Mouse (Mus musculus): ENCODE results near the gene Neu3. TPM values are rescaled to one million over a fixed set of nuclear protein-coding genes. Genes with fewer than 3 reads are reported as not detected.
A peak's percentile ranks its signal among the peaks of the same experiment; 100 is the strongest.
"Not testable (repeated sequence)": the region's sequence is repeated elsewhere in the genome, so short reads cannot be mapped to it uniquely, and the experiment has no call there.

The Neu3 gene
- polyA plus RNA-seq, 1 experiment from 2014 or later: 3.2 TPM

GRCm38 (mm10) chr7:99823045-99823663 lies 5.1 kb downstream of the Neu3 start:
- Histone ChIP-seq H3K9me3 (ENCODE audit: low read depth, low read length) (no peaks in the 10 kb centered on the region), H3K4me3 (ENCODE audit: low read depth, low read length) (no peak overlapping the region), H3K4me1 (ENCODE audit: insufficient read depth) (peaks cover 8% of the 10 kb centered on the region), H3K4me2 (no peak overlapping the region), H3K27ac (ENCODE audit: low read depth) (no peak overlapping the region), H3K9ac (no peak overlapping the region), H3K36me3 (ENCODE audit: insufficient read depth) (no peaks in the 10 kb centered on the region), H3K27me3 (ENCODE audit: insufficient read depth, low read length) (no peaks in the 10 kb centered on the region)
- DNase-seq (no peak), ATAC-seq (ENCODE audit: insufficient read depth) (no peak)
- TF ChIP-seq CTCF (IDR thresholded peaks at IDR 0.05; ENCODE audit: low read depth): no peak
- 85% methylated on average over 10 of the region's 10 CpGs for WGBS

DNA sequence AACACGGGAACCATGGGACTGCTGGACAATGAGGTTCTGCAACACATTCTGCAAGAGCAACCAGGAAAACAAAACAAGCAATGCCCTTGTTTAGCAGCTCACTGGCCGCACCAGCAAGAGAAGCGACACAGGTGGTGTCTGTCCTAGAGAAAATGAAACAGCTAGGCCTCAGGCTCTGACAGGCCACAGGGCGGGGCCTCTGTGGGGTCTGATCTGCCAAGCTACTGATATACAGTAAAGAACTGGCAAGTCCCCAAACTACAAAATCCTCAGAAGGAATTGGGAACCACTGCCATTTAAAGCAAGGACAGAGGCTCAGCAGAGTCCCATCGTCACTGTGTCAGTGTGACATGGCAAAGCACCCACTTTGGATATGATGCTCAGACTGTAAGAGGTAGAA lies 5.8 kb downstream of the Neu3 start:
- Histone ChIP-seq H3K4me2 (no peak overlapping the region), H3K4me1 (ENCODE audit: insufficient read depth) (peaks cover 6% of the 10 kb centered on the region), H3K36me3 (ENCODE audit: insufficient read depth) (no peaks in the 10 kb centered on the region), H3K27ac (ENCODE audit: low read depth) (0 out of 2 replicates have a peak overlapping the region, but pooled peaks have one; percentile 30), H3K4me3 (ENCODE audit: low read depth, low read length) (no peak overlapping the region), H3K9ac (no peak overlapping the region), H3K9me3 (ENCODE audit: low read depth, low read length) (no peaks in the 10 kb centered on the region), H3K27me3 (ENCODE audit: insufficient read depth, low read length) (no peaks in the 10 kb centered on the region)
- DNase-seq (peak; percentile 39), ATAC-seq (ENCODE audit: insufficient read depth) (no peak)
- 64% methylated on average over 5 of the region's 5 CpGs for whole genome bisulfite sequencing
- no peak for TF ChIP-seq CTCF (IDR thresholded peaks at IDR 0.05; ENCODE audit: low read depth)

DNA sequence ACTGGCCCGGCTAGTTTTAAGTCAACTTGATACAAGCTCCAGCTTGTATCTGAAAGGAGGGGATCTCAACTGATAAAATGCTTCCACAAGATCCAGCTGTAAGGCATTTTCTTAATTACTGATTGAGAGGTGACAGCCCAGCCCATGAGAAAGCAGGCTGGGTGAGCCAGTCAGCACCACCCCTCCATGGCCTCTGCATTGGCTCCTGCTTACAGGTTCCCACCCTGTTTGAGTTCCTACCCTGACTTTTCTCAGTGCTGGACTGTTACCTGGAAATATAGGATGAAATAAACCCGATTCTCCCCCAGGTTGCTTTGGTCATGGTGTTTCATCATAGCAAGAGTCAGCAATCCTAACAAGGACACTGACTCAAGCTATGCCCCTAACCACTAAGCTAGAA lies 6.3 kb downstream of the Neu3 start:
- no peaks in the 10 kb centered on the region for H3K27me3 ChIP-seq (ENCODE audit: insufficient read depth, low read length)
- H3K9me3 ChIP-seq (ENCODE audit: low read depth, low read length): no peaks in the 10 kb centered on the region
- no peak overlapping the region for H3K4me3 ChIP-seq (ENCODE audit: low read depth, low read length)
- no peak overlapping the region for H3K9ac ChIP-seq
- WGBS: 73% methylated on average over 2 of the region's 2 CpGs
- TF ChIP-seq CTCF (IDR thresholded peaks at IDR 0.05; ENCODE audit: low read depth): no peak
- ATAC-seq (ENCODE audit: insufficient read depth) (no peak), DNase-seq (no peak)
- H3K36me3 ChIP-seq (ENCODE audit: insufficient read depth): no peaks in the 10 kb centered on the region
- peaks cover 6% of the 10 kb centered on the region for H3K4me1 ChIP-seq (ENCODE audit: insufficient read depth)
- no peak overlapping the region for H3K4me2 ChIP-seq
- no peak overlapping the region for H3K27ac ChIP-seq (ENCODE audit: low read depth)

- DNase-seq: peak; percentile 22
- H3K9me3 ChIP-seq (ENCODE audit: low read depth, low read length); H3K4me3 ChIP-seq (ENCODE audit: low read depth, low read length); H3K36me3 ChIP-seq (ENCODE audit: insufficient read depth); H3K4me1 ChIP-seq (ENCODE audit: insufficient read depth); ATAC-seq (ENCODE audit: insufficient read depth); H3K9ac ChIP-seq; H3K27ac ChIP-seq (ENCODE audit: low read depth); H3K27me3 ChIP-seq (ENCODE audit: insufficient read depth, low read length); H3K4me2 ChIP-seq: not testable (repeated sequence)
- 17% methylated on average over 9 of the region's 9 CpGs for WGBS
These were observed 10.0 kb downstream of the Neu3 start for GRCm38 (mm10) chr7:99818181-99818725.

- 87% methylated on average over 11 of the region's 11 CpGs for whole genome bisulfite sequencing
- peak; percentile 62 for TF ChIP-seq CTCF (IDR thresholded peaks at IDR 0.05; ENCODE audit: low read depth)
These were observed 14.8 kb downstream of the Neu3 start for GRCm38 (mm10) chr7:99813394-99813793.

GRCm38 (mm10) chr7:99811661-99812060 lies 16.6 kb downstream of the Neu3 start:
- no peak for DNase-seq
- Histone ChIP-seq H3K9ac (no peak overlapping the region), H3K4me2 (no peak overlapping the region), H3K27me3 (ENCODE audit: insufficient read depth, low read length) (no peaks in the 10 kb centered on the region), H3K27ac (ENCODE audit: low read depth) (no peak overlapping the region), H3K9me3 (ENCODE audit: low read depth, low read length) (no peaks in the 10 kb centered on the region), H3K4me1 (ENCODE audit: insufficient read depth) (no peaks in the 10 kb centered on the region), H3K4me3 (ENCODE audit: low read depth, low read length) (no peak overlapping the region), H3K36me3 (ENCODE audit: insufficient read depth) (no peaks in the 10 kb centered on the region)
- no peak for TF ChIP-seq CTCF (IDR thresholded peaks at IDR 0.05; ENCODE audit: low read depth)
- 77% methylated on average over 4 of the region's 4 CpGs for WGBS
- ATAC-seq (ENCODE audit: insufficient read depth): no peak

More at GRCm38 (mm10) chr7:99813394-99813793, 14.8 kb downstream of the Neu3 start:
- Histone ChIP-seq H3K9me3 (ENCODE audit: low read depth, low read length) (no peaks in the 10 kb centered on the region), H3K27me3 (ENCODE audit: insufficient read depth, low read length) (no peaks in the 10 kb centered on the region), H3K36me3 (ENCODE audit: insufficient read depth) (no peaks in the 10 kb centered on the region), H3K4me3 (ENCODE audit: low read depth, low read length) (no peak overlapping the region), H3K4me1 (ENCODE audit: insufficient read depth) (no peaks in the 10 kb centered on the region), H3K27ac (ENCODE audit: low read depth) (no peak overlapping the region), H3K4me2 (no peak overlapping the region), H3K9ac (no peak overlapping the region)
- ATAC-seq (ENCODE audit: insufficient read depth) (no peak), DNase-seq (peak; percentile 42)

GRCm38 (mm10) chr7:99810814-99811213 lies 17.4 kb downstream of the Neu3 start:
- WGBS: 88% methylated on average over 2 of the region's 2 CpGs
- Histone ChIP-seq H3K9me3 (ENCODE audit: low read depth, low read length) (no peaks in the 10 kb centered on the region), H3K4me3 (ENCODE audit: low read depth, low read length) (no peak overlapping the region), H3K9ac (no peak overlapping the region), H3K27me3 (ENCODE audit: insufficient read depth, low read length) (no peaks in the 10 kb centered on the region), H3K27ac (ENCODE audit: low read depth) (no peak overlapping the region), H3K36me3 (ENCODE audit: insufficient read depth) (no peaks in the 10 kb centered on the region), H3K4me2 (no peak overlapping the region), H3K4me1 (ENCODE audit: insufficient read depth) (no peaks in the 10 kb centered on the region)
- no peak for TF ChIP-seq CTCF (IDR thresholded peaks at IDR 0.05; ENCODE audit: low read depth)
- DNase-seq (no peak), ATAC-seq (ENCODE audit: insufficient read depth) (no peak)

- not testable (repeated sequence) for H3K4me3 ChIP-seq (ENCODE audit: low read depth, low read length); H3K27ac ChIP-seq (ENCODE audit: low read depth); DNase-seq; ATAC-seq (ENCODE audit: insufficient read depth); H3K4me1 ChIP-seq (ENCODE audit: insufficient read depth); H3K4me2 ChIP-seq; H3K36me3 ChIP-seq (ENCODE audit: insufficient read depth); H3K9ac ChIP-seq; H3K27me3 ChIP-seq (ENCODE audit: insufficient read depth, low read length); H3K9me3 ChIP-seq (ENCODE audit: low read depth, low read length)
- 48% methylated on average over 7 of the region's 7 CpGs for WGBS
These were observed 21.2 kb downstream of the Neu3 start for GRCm38 (mm10) chr7:99807043-99807442.

Data from lung, embryonic 14.5 days (tissue).